Mouse (Mus musculus) right cerebral cortex, postnatal 36 days (tissue): ENCODE results near the gene Amy1.
"Not testable (repeated sequence)": the region's sequence is repeated elsewhere in the genome, so short reads cannot be mapped to it uniquely, and the experiment has no call there.

Experiments
- DNase-seq, 2 experiments: peaks; one replicate each; pipeline ENCODE4 v3.0.0; 2022; ENCODE audit warnings: low spot score in 2 of 2, mixed read lengths in 1 of 2

The Amy1 gene

DNA sequence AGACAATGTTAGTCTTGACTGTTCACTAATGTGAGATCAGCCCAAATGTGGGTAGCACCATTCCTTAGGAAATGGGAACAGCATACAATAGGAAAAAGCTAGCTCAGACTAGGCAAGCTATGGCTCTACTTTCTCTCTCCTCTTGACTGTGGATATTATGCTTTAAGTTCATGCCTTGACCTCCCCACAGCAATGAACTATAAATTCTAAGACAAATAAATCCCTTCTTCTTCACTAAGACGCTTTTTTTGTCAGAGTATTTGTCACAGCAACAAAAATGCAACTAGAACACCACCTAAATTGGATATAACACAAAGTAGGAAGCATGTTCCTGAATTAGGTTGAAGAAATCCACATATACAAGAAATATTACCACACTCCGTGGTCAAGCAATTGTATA lies at the start of gene Amy1:
TSS of gene Amy1 (minus strand) at position 101 of the 400 bp plus-strand sequence.
- no peak for DNase-seq

- DNase-seq: no peak
Observed at GRCm38 (mm10) chr3:113654335-113654734, 47.8 kb upstream of the Amy1 start.

GRCm38 (mm10) chr3:113651386-113651785 lies 44.9 kb upstream of the Amy1 start:
- not testable (repeated sequence) for DNase-seq

DNA sequence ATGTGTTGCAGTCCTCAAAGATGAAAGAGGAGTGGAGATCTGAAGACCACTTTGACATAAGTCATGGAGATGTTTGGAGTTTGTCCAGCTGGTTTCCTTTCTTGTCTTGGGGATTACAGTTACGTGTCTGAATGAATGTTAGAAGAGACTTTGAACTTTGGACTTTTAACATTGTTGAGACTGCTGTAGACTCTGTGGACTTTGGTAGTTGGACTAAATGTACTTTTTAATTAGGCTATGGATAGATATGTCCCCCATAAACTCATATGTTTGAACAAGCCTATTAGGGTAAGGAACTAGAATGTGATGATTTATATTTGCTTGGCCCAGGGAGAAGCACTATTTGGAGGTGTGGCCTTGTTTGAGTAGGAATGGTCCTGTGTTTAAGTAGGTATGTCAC lies 33.0 kb upstream of the Amy1 start:
- DNase-seq: no peak

DNA sequence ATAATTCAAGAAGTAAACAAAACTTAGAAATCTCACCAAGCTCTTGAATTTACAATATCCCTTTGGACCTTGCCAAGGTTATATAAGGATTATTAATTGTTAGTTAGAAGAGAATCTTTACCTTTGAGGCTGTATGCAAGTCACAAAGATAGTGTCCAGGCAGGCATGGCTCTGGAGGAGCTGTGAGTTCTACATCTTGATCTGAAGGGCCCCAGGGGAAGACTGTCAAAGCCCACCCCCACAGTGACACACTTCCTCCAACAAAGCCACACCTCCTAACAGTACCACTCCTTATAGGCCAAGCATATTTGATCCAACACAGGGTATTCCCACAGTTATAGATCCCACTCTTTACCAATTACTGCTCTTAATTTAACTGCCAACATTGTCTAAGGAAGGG lies 27.7 kb upstream of the Amy1 start:
- no peak for DNase-seq

- no peak for DNase-seq
Observed at GRCm38 (mm10) chr3:113631611-113632010, 25.1 kb upstream of the Amy1 start.

DNA sequence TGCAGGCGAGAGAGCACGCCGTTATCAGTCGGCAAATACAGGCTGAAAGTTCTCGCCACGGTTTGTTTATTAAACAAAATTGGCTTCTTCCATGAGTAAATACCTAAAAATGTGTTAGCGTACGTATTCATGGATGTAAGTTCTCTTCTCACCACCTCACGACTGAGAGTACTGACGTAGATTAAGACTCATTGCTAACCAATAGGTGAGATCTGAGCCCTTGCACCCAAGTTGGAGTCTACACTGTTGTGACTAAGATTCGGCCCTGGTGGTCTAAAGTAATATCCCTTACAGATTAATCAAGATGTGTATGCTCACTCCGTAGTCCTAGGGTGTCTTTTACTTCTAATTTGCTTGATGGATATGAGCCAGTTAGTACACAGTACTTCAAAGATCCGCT lies 24.1 kb upstream of the Amy1 start:
- no peak for DNase-seq

- DNase-seq: peak; percentile 90 to 91
Observed at GRCm38 (mm10) chr3:113629606-113630359, 23.3 kb upstream of the Amy1 start, which contains the start of gene Rnpc3. Gene Rnpc3 (minus strand): TSS chr3:113630149.

- no peak for DNase-seq
Observed at GRCm38 (mm10) chr3:113590844-113591243, 15.7 kb downstream of the Amy1 start.

- no peak for DNase-seq
Observed at GRCm38 (mm10) chr3:113574578-113574977, 31.9 kb downstream of the Amy1 start.

DNA sequence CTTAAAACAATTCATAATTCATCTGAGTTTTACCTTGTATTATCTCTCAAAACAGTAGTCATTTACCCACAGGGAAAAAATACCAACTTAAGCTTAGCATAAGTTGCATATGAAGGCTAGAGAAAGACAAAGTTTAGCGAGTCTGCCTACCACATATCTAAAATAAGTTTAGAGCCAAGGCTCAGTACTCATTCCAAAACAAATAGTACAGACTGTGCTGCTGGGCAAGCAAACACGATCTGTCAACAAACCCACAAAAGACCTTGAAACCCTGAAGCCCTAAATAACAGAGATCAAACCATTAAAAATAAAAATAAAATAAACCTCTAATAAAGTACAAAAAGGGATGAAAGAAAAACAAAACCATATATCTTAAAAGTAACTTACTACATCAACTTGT lies 32.4 kb downstream of the Amy1 start:
- DNase-seq: no peak

DNA sequence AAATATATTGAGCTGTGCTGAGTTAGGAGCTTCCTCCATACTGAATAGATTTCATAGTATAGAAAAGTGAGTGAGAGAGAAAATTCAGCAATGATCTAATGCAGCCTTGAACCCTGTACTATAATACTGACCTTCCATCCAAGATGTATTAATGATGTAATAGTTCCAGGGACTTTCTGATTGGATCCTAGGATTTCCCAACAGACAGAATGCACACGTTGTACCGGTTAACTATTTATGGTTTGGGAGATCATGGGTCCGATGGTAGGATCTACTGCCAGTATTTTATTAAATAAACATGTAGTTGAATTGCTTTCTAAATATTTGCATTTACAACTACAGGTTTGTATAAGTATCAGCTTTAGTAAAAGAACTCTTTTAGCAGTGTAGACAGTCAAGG lies 34.3 kb downstream of the Amy1 start:
- no peak for DNase-seq

- DNase-seq: no peak
Observed at GRCm38 (mm10) chr3:113539692-113540091, 66.8 kb downstream of the Amy1 start.

GRCm38 (mm10) chr3:113532328-113532727 lies 74.2 kb downstream of the Amy1 start, which contains the start of gene Amy2a1:
Gene Amy2a1 (minus strand): TSS chr3:113532428.
- DNase-seq: not testable (repeated sequence)
